Mouse (Mus musculus) stomach, postnatal 0 days (tissue): ENCODE data around the gene Eif6.

Source experiments
- CTCF ChIP-seq: IDR thresholded peaks from 2 replicates; pipeline ENCODE4 v1.5.1; 2016; ENCODE audit warnings: antibody characterized with exemption, low read depth, mild to moderate bottlenecking, moderate library complexity
- EP300 ChIP-seq: optimal IDR thresholded peaks from 2 replicates; pipeline ENCODE3; 2016; ENCODE audit warnings: antibody characterized with exemption

- TF ChIP-seq CTCF (no peak), EP300 (no peak)
Measured at GRCm38 (mm10) chr2:155812637-155813036, 14.1 kb downstream of the Eif6 start.
